Mouse (Mus musculus) MEL (cell line): ENCODE data around the gene Nes. TPM values are rescaled to one million over a fixed set of nuclear protein-coding genes. Genes with fewer than 3 reads are reported as not detected.

Source experiments
- DNase-seq: peaks from one replicate; pipeline ENCODE4 v3.0.0; 2011; ENCODE audit warnings: low read depth, low spot score
- H3K27ac ChIP-seq: 2 replicates; pipeline ENCODE4 v1.5.1; 2012; ENCODE audit warnings: low read depth, mild to moderate bottlenecking, control low read depth, low read length, moderate library complexity; ENCODE audit not compliant: control insufficient read depth
- H3K27me3 ChIP-seq, 2 experiments: fragments of 150-350 bp in 1 of 2; sonication (generic) in 1 of 2; 2 replicates each; pipeline ENCODE4 v1.6.1; 2012; ENCODE audit warnings: low read length in 2 of 2, mild to moderate bottlenecking in 2 of 2, improper control_type of control experiment in 1 of 2, moderate library complexity in 1 of 2; ENCODE audit not compliant: insufficient read depth in 2 of 2, control insufficient read depth in 1 of 2
- H3K36me3 ChIP-seq, 2 experiments: 2 replicates each; pipeline ENCODE4 v1.6.1; 2012 to 2014; ENCODE audit warnings: low read length in 2 of 2, improper control_type of control experiment in 1 of 2, inconsistent platforms in 1 of 2, mild to moderate bottlenecking in 1 of 2; ENCODE audit not compliant: insufficient read depth in 2 of 2, control insufficient read depth in 1 of 2
- H3K4me1 ChIP-seq, 2 experiments: fragments of 150-350 bp in 1 of 2; sonication (generic) in 1 of 2; 2 replicates each; pipeline ENCODE4 v1.6.1; 2012; ENCODE audit warnings: low read length in 2 of 2, improper control_type of control experiment in 1 of 2, mild to moderate bottlenecking in 1 of 2; ENCODE audit not compliant: insufficient read depth in 2 of 2, control insufficient read depth in 1 of 2
- H3K4me3 ChIP-seq, 2 experiments: fragments of 150-350 bp in 1 of 2; sonication (generic) in 1 of 2; 2 replicates each; pipeline ENCODE4 v1.5.1; 2012; ENCODE audit warnings: low read depth in 2 of 2, low read length in 2 of 2, mild to moderate bottlenecking in 2 of 2, moderate library complexity in 2 of 2, control low read depth in 1 of 2, improper control_type of control experiment in 1 of 2; ENCODE audit not compliant: control insufficient read depth in 1 of 2, insufficient read depth in 1 of 2
- H3K79me2 ChIP-seq: 2 replicates; pipeline ENCODE4 v1.6.1; 2012; ENCODE audit warnings: mild to moderate bottlenecking, low read length, moderate library complexity; ENCODE audit not compliant: control insufficient read depth, poor library complexity, insufficient read depth
- H3K9ac ChIP-seq: 2 replicates; pipeline ENCODE4 v1.6.1; 2012; ENCODE audit warnings: low read depth, mild to moderate bottlenecking, control low read depth, low read length, moderate library complexity; ENCODE audit not compliant: control insufficient read depth, poor library complexity, severe bottlenecking
- H3K9me3 ChIP-seq: fragments of 150-350 bp; sonication (generic); replicated peaks from 2 replicates; pipeline ENCODE4 v1.6.1; 2012; ENCODE audit warnings: mild to moderate bottlenecking, low read length, improper control_type of control experiment, moderate library complexity; ENCODE audit not compliant: insufficient read depth
- BHLHE40 ChIP-seq: IDR thresholded peaks from 2 replicates; pipeline ENCODE4 v1.6.1; 2012; ENCODE audit warnings: low read depth, mild to moderate bottlenecking, inconsistent platforms, low read length, improper control_type of control experiment, borderline replicate concordance
- CHD1 ChIP-seq: IDR thresholded peaks from 2 replicates; pipeline ENCODE4 v1.6.1; 2012; ENCODE audit warnings: low read depth, mild to moderate bottlenecking, inconsistent platforms, low read length, improper control_type of control experiment
- ELF1 ChIP-seq: IDR thresholded peaks from 2 replicates; pipeline ENCODE4 v1.6.1; 2014; ENCODE audit warnings: low read depth, mild to moderate bottlenecking, inconsistent platforms, low read length, improper control_type of control experiment, moderate library complexity
- EP300 ChIP-seq, 2 experiments: IDR thresholded peaks; 2 replicates each; pipeline ENCODE4 v1.6.1; 2011; ENCODE audit warnings: improper control_type of control experiment in 2 of 2, low read length in 2 of 2, low read depth in 1 of 2, mild to moderate bottlenecking in 1 of 2
- ETS1 ChIP-seq: IDR thresholded peaks from 2 replicates; pipeline ENCODE4 v1.6.1; 2012; ENCODE audit warnings: low read depth, mild to moderate bottlenecking, inconsistent platforms, low read length, improper control_type of control experiment, moderate library complexity
- HCFC1 ChIP-seq: IDR thresholded peaks from 2 replicates; pipeline ENCODE4 v1.6.1; 2012; ENCODE audit warnings: low read depth, mild to moderate bottlenecking, inconsistent platforms, low read length, improper control_type of control experiment, moderate library complexity
- KAT2A ChIP-seq: conservative IDR thresholded peaks from 2 replicates; pipeline ENCODE4 v1.6.1; 2012; ENCODE audit warnings: low read depth, low read length, improper control_type of control experiment, inconsistent platforms
- MAX ChIP-seq: IDR thresholded peaks from 2 replicates; pipeline ENCODE4 v1.6.1; 2011; ENCODE audit warnings: low read length, improper control_type of control experiment
- MAZ ChIP-seq: IDR thresholded peaks from 2 replicates; pipeline ENCODE4 v1.6.1; 2012; ENCODE audit warnings: low read depth, mild to moderate bottlenecking, inconsistent platforms, low read length, improper control_type of control experiment
- MEF2A ChIP-seq: IDR thresholded peaks from 2 replicates; pipeline ENCODE4 v1.6.1; 2014; ENCODE audit warnings: low read depth, mild to moderate bottlenecking, inconsistent platforms, low read length, improper control_type of control experiment; ENCODE audit not compliant: poor library complexity, insufficient replicate concordance, severe bottlenecking; ENCODE audit errors: extremely low read depth
- MXI1 ChIP-seq: IDR thresholded peaks from 2 replicates; pipeline ENCODE4 v1.6.1; 2011; ENCODE audit warnings: mild to moderate bottlenecking, low read depth, low read length, improper control_type of control experiment
- MYB ChIP-seq: IDR thresholded peaks from 2 replicates; pipeline ENCODE4 v1.6.1; 2011; ENCODE audit warnings: mild to moderate bottlenecking, low read depth, low read length, improper control_type of control experiment
- POLR2A ChIP-seq, 2 experiments: IDR thresholded peaks; 2 replicates each; pipeline ENCODE4 v1.6.1; 2011 to 2012; ENCODE audit warnings: low read length in 2 of 2, mild to moderate bottlenecking in 2 of 2, control low read depth in 1 of 2, improper control_type of control experiment in 1 of 2, low read depth in 1 of 2, moderate library complexity in 1 of 2; ENCODE audit not compliant: control insufficient read depth in 1 of 2, insufficient read depth in 1 of 2, poor library complexity in 1 of 2
- POLR2AphosphoS5 ChIP-seq: IDR thresholded peaks from 2 replicates; pipeline ENCODE4 v1.6.1; 2012; ENCODE audit warnings: low read depth, borderline replicate concordance, mild to moderate bottlenecking, inconsistent platforms, low read length, moderate library complexity, mixed read lengths
- RAD21 ChIP-seq: IDR thresholded peaks from 2 replicates; pipeline ENCODE4 v1.6.1; 2011; ENCODE audit warnings: mild to moderate bottlenecking, low read depth, low read length, improper control_type of control experiment
- RCOR1 ChIP-seq: IDR thresholded peaks from 2 replicates; pipeline ENCODE4 v1.6.1; 2012; ENCODE audit warnings: low read depth, mild to moderate bottlenecking, inconsistent platforms, low read length, improper control_type of control experiment
- SIN3A ChIP-seq: IDR thresholded peaks from 2 replicates; pipeline ENCODE4 v1.6.1; 2012; ENCODE audit warnings: low read length, improper control_type of control experiment, inconsistent platforms
- SMC3 ChIP-seq: IDR thresholded peaks from 2 replicates; pipeline ENCODE4 v1.6.1; 2011; ENCODE audit warnings: low read depth, low read length, improper control_type of control experiment
- TAL1 ChIP-seq: IDR thresholded peaks from 2 replicates; pipeline ENCODE4 v1.6.1; 2012; ENCODE audit warnings: mild to moderate bottlenecking, inconsistent platforms, low read length, moderate library complexity, mixed read lengths
- TBP ChIP-seq: IDR thresholded peaks from 2 replicates; pipeline ENCODE4 v1.8.0; 2011; ENCODE audit warnings: low read depth, low read length, improper control_type of control experiment
- TCF12 ChIP-seq: IDR thresholded peaks from 2 replicates; pipeline ENCODE4 v1.6.1; 2014; ENCODE audit warnings: low read depth, mild to moderate bottlenecking, inconsistent platforms, low read length, improper control_type of control experiment, moderate library complexity
- USF1 ChIP-seq: IDR thresholded peaks from 2 replicates; pipeline ENCODE4 v1.6.1; 2014; ENCODE audit warnings: low read depth, mild to moderate bottlenecking, inconsistent platforms, low read length, improper control_type of control experiment, moderate library complexity
- USF2 ChIP-seq, 2 experiments: IDR thresholded peaks; 2 replicates each; pipeline ENCODE4 v1.6.1; 2011 to 2012; ENCODE audit warnings: improper control_type of control experiment in 2 of 2, low read length in 2 of 2, borderline replicate concordance in 1 of 2, inconsistent platforms in 1 of 2, low read depth in 1 of 2, mild to moderate bottlenecking in 1 of 2; ENCODE audit not compliant: insufficient read depth in 1 of 2
- ZC3H11A ChIP-seq: IDR thresholded peaks from 2 replicates; pipeline ENCODE4 v1.6.1; 2012; ENCODE audit warnings: low read depth, mild to moderate bottlenecking, inconsistent platforms, low read length, improper control_type of control experiment
- ZNF384 ChIP-seq: IDR thresholded peaks from 2 replicates; pipeline ENCODE4 v1.6.1; 2012; ENCODE audit warnings: low read depth, mild to moderate bottlenecking, inconsistent platforms, low read length, improper control_type of control experiment
- polyA plus RNA-seq, 2 experiments: library from polyadenylated mRNA; stranded (reverse) in 1 of 2; unstranded in 1 of 2; fragments of >175 nt in 1 of 2; fragments of >200 nt in 1 of 2; gene quantifications; 2 replicates each; pipeline versions ENCODE4 v1.2.1 to v1.2.4; 2012; ENCODE audit warnings: low replicate concordance in 2 of 2, low read depth in 1 of 2; ENCODE audit not compliant: insufficient read length in 2 of 2, insufficient read depth in 1 of 2, missing spikeins in 1 of 2
- total RNA-seq: library from RNA; depleted of rRNA; stranded (reverse); fragments of 300-350 nt; gene quantifications from 2 replicates; pipeline ENCODE4 v1.2.3, GENCODE M21; 2012

The Nes gene
- total and polyA plus RNA-seq, 3 experiments, result 0.01 TPM; not detected in 2

GRCm38 (mm10) chr3:87946541-87946860 lies 24.4 kb upstream of the Nes start:
- no peak overlapping the region for H3K4me3 ChIP-seq
- TF ChIP-seq USF1 (no peak), MXI1 (no peak), USF2 (IDR thresholded peaks at IDR 0.05; ENCODE audit: borderline replicate concordance in 1 of 2, insufficient read depth in 1 of 2, low read depth in 1 of 2, low read length in 2 of 2) (no peak), ETS1 (no peak), POLR2A (IDR thresholded peaks at IDR 0.05; ENCODE audit: control insufficient read depth in 1 of 2, insufficient read depth in 1 of 2, low read depth in 1 of 2, low read length in 2 of 2, poor library complexity in 1 of 2) (no peak), POLR2AphosphoS5 (no peak), TAL1 (no peak), MAZ (no peak), MEF2A (no peak), KAT2A (no peak), MAX (no peak)
- H3K27me3 ChIP-seq, result no peaks in the 10 kb centered on the region
- no peaks in the 10 kb centered on the region for H3K9me3 ChIP-seq
- H3K27ac ChIP-seq, result no peak overlapping the region
- peaks cover 0 to 9% of the 10 kb centered on the region in 2 experiments; a peak in 2 of 4 replicates for H3K36me3 ChIP-seq
- no peaks in the 10 kb centered on the region for H3K4me1 ChIP-seq
- H3K79me2 ChIP-seq, result no peaks in the 10 kb centered on the region
- no peak overlapping the region for H3K9ac ChIP-seq
- DNase-seq, result no peak

- Histone ChIP-seq H3K79me2 (no peaks in the 10 kb centered on the region), H3K9me3 (no peaks in the 10 kb centered on the region), H3K27me3 (no peaks in the 10 kb centered on the region), H3K4me1 (no peaks in the 10 kb centered on the region), H3K9ac (no peak overlapping the region), H3K36me3 (peaks cover 0 to 3% of the 10 kb centered on the region in 2 experiments; a peak in 2 of 4 replicates), H3K4me3 (no peak overlapping the region), H3K27ac (no peak overlapping the region)
- no peak for DNase-seq
- TF ChIP-seq MAZ (no peak), TCF12 (no peak), CHD1 (no peak), ZC3H11A (no peak)
These were observed 23.6 kb upstream of the Nes start for GRCm38 (mm10) chr3:87947056-87947810.

DNA sequence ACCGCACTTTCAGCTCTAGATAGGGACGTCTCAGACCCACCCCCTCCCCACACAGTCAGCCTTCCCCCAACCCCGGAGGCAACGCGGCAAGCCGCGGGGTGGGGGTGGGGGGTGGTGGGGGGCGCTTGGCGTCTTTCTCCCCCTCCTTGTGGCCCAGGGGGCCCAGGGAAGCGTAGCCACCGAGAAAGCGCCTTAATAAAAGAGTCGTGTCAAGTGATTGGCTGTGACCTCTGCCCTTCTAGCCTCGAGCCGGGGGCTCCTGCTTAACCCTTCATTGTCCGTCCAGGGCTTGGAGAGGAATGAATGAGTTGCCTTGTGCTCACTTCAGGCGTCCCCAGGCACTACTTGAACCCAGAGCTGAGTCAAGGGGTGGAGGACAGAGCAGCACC lies 23.1 kb upstream of the Nes start:
- H3K4me3 ChIP-seq, result no peak overlapping the region
- no peak overlapping the region for H3K9ac ChIP-seq
- no peak for DNase-seq
- no peak overlapping the region for H3K27ac ChIP-seq
- no peaks in the 10 kb centered on the region for H3K4me1 ChIP-seq
- no peaks in the 10 kb centered on the region for H3K36me3 ChIP-seq
- no peaks in the 10 kb centered on the region for H3K27me3 ChIP-seq
- H3K79me2 ChIP-seq, result no peaks in the 10 kb centered on the region
- no peaks in the 10 kb centered on the region for H3K9me3 ChIP-seq
- TF ChIP-seq RCOR1, result no peak
- TF ChIP-seq MEF2A, result no peak
- TF ChIP-seq POLR2AphosphoS5, result no peak
- TF ChIP-seq CHD1, result no peak
- TF ChIP-seq ELF1, result no peak
- no peak for TF ChIP-seq ZNF384
- TF ChIP-seq SIN3A, result no peak
- no peak for TF ChIP-seq EP300 (IDR thresholded peaks at IDR 0.05; ENCODE audit: low read depth in 1 of 2, low read length in 2 of 2)
- TF ChIP-seq MXI1, result no peak
- no peak for TF ChIP-seq HCFC1
- no peak for TF ChIP-seq BHLHE40
- no peak for TF ChIP-seq MYB
- TF ChIP-seq TBP, result no peak
- TF ChIP-seq SMC3, result no peak
- TF ChIP-seq ZC3H11A, result no peak
- no peak for TF ChIP-seq RAD21
